Mouse (Mus musculus): ENCODE data around the gene Pigs.

- no peak for TF ChIP-seq POLR2A (IDR thresholded peaks at IDR 0.05; ENCODE audit: insufficient read length, low read depth)
- peak in 1 of 3 experiments; percentile 31 for TF ChIP-seq MYOD1 (IDR thresholded peaks at IDR 0.05; ENCODE audit: control insufficient read depth in 1 of 3, insufficient read length in 2 of 3, low read depth in 2 of 3)
- TF ChIP-seq TCF3 (IDR thresholded peaks at IDR 0.05; ENCODE audit: insufficient read length, low read depth), result no peak
These were observed 30.3 kb downstream of the Pigs start for GRCm38 (mm10) chr11:78358330-78359007.

Measured in myocyte (in vitro differentiated cells).